Mouse (Mus musculus) kidney, embryonic 14.5 days (tissue): ENCODE results near the gene Cnnm1. TPM values are rescaled to one million over a fixed set of nuclear protein-coding genes. Genes with fewer than 3 reads are reported as not detected.
"Not testable (repeated sequence)": the region's sequence is repeated elsewhere in the genome, so short reads cannot be mapped to it uniquely, and the experiment has no call there.

ENCODE experiments used
- ATAC-seq: fragments of 200-750 bp; cut with Nextera tagmentation; 2 replicates; pipeline ENCODE4 v1.8.0; 2017; ENCODE audit warnings: moderate number of reproducible peaks, mild to moderate bottlenecking, moderate TSS enrichment, moderate library complexity; ENCODE audit not compliant: low FRiP score, low TSS enrichment
- H3K27ac ChIP-seq: fragments of 300-500 bp; sonication (generic); 2 replicates; pipeline ENCODE4 v1.5.1; 2014; ENCODE audit warnings: low read depth, mild to moderate bottlenecking, low read length, moderate library complexity, mixed read lengths
- H3K27me3 ChIP-seq: fragments of 300-500 bp; sonication (generic); 2 replicates; pipeline ENCODE4 v1.6.1; 2014; ENCODE audit warnings: mild to moderate bottlenecking, low read length; ENCODE audit not compliant: control insufficient read depth, insufficient read depth
- H3K36me3 ChIP-seq: fragments of 300-500 bp; sonication (generic); 2 replicates; pipeline ENCODE4 v1.6.1; 2014; ENCODE audit warnings: low read length, mixed read lengths; ENCODE audit not compliant: control insufficient read depth, insufficient read depth
- H3K4me1 ChIP-seq: fragments of 300-500 bp; sonication (generic); 2 replicates; pipeline ENCODE4 v1.6.1; 2014; ENCODE audit warnings: low read length, mixed read lengths; ENCODE audit not compliant: control insufficient read depth, insufficient read depth
- H3K4me2 ChIP-seq: fragments of 300-500 bp; sonication (generic); replicated peaks from 2 replicates; pipeline ENCODE4 v1.6.1; 2014; ENCODE audit warnings: low read depth, mild to moderate bottlenecking, low read length
- H3K4me3 ChIP-seq: fragments of 300-500 bp; sonication (generic); 2 replicates; pipeline ENCODE4 v1.5.1; 2014; ENCODE audit warnings: mild to moderate bottlenecking, low read length
- H3K9ac ChIP-seq: fragments of 300-500 bp; sonication (generic); 2 replicates; pipeline ENCODE4 v1.6.1; 2014; ENCODE audit warnings: low read depth, mild to moderate bottlenecking, low read length, moderate library complexity
- H3K9me3 ChIP-seq: fragments of 300-500 bp; sonication (generic); 2 replicates; pipeline ENCODE4 v1.6.1; 2016; ENCODE audit warnings: low read length; ENCODE audit not compliant: control insufficient read depth
- WGBS: fragments of 180-500 bp; shearing (Covaris S2); extraction: QIAGEN DNeasy Blood & Tissue Kit; methylation state at CpG from one replicate; pipeline ENCODE4 v1.1.7; 2014; 5-methylcytosine and 5-hydroxymethylcytosine counted together
- polyA plus RNA-seq: library from polyadenylated mRNA; unstranded; fragments of >200 nt; fragmentation: Nextera tagmentation; extraction: Ambion mirVana; gene quantifications from 2 replicates; pipeline ENCODE4 v1.2.1, GENCODE M21; 2014

Gene Cnnm1
- polyA plus RNA-seq, 1 experiment from 2014 or later: not detected

DNA sequence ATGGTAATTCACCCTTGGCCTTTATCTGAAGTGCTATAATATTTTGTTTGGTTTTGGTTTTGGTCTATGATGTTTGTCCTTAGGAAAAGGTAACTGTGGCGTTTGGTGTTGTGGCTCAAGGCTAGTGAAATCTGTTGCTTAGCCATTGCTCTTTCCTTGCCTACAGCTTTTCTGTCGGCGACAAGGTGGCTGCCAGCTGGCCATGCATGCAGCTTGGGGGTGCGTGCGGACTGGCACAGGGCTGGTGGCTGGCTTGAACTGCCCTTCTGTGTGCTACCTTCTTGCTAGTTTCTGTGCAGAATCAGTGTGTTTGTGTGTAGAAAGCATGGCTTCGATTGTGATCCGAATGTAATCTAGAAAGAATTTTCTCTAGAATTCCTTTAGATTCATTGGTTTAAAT is 32.5 kb downstream of the Cnnm1 start:
- no peak overlapping the region for H3K4me2 ChIP-seq
- H3K9ac ChIP-seq: no peak overlapping the region
- 90% methylated on average over 7 of the region's 7 CpGs for WGBS
- no peak overlapping the region for H3K4me3 ChIP-seq
- no peak overlapping the region for H3K27ac ChIP-seq
- no peaks in the 10 kb centered on the region for H3K9me3 ChIP-seq
- ATAC-seq: no peak
- no peaks in the 10 kb centered on the region for H3K27me3 ChIP-seq
- no peaks in the 10 kb centered on the region for H3K4me1 ChIP-seq
- H3K36me3 ChIP-seq: no peaks in the 10 kb centered on the region

DNA sequence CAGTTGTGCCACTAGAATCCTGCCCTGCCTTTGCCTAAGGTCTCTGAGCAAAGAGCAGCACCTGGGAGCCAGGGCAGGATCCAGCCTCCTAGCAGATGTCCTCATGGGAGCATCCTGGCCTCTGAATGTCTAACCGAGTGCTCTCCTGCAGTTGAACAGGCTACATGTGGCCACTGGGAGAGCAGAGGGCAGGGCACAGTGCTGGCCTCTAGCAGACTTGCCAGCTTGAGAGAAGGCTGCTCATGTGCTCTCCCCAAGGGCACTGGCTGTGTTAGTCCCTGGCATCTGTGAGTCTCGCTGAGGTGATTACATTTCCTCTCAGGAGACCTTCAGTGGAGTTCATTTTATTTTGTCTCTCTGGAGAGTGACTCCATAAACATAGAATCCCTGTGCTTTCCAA is 35.4 kb downstream of the Cnnm1 start:
- 55% methylated on average over 2 of the region's 2 CpGs for WGBS
- no peak overlapping the region for H3K9ac ChIP-seq
- no peak for ATAC-seq
- no peaks in the 10 kb centered on the region for H3K27me3 ChIP-seq
- H3K4me2 ChIP-seq: no peak overlapping the region
- no peaks in the 10 kb centered on the region for H3K4me1 ChIP-seq
- H3K9me3 ChIP-seq: no peaks in the 10 kb centered on the region
- no peak overlapping the region for H3K27ac ChIP-seq
- H3K36me3 ChIP-seq: no peaks in the 10 kb centered on the region
- H3K4me3 ChIP-seq: no peak overlapping the region

DNA sequence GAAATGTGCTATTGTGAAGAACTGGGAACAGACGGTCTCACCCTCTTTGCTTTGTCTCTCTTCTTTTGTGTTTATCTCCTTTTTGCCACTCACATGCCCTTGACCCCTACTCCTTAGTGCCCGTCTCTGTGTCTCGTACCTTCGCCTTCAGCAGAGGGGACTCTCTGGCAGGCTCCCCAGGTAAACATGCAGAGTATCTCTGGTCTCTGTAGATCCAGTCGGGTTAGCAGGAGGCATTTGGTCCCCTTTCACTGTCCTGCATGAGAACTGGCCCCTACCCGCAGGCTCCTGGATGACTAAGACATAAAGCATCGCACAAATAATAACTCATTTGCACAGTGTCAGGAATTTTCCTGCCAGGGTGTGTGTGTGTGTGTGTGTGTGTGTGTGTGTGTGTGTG is 35.8 kb downstream of the Cnnm1 start:
- no peak overlapping the region for H3K9ac ChIP-seq
- no peaks in the 10 kb centered on the region for H3K27me3 ChIP-seq
- H3K4me3 ChIP-seq: no peak overlapping the region
- no peaks in the 10 kb centered on the region for H3K36me3 ChIP-seq
- no peak for ATAC-seq
- no peaks in the 10 kb centered on the region for H3K4me1 ChIP-seq
- H3K4me2 ChIP-seq: no peak overlapping the region
- no peak overlapping the region for H3K27ac ChIP-seq
- 60% methylated on average over 7 of the region's 7 CpGs for WGBS
- H3K9me3 ChIP-seq: no peaks in the 10 kb centered on the region

DNA sequence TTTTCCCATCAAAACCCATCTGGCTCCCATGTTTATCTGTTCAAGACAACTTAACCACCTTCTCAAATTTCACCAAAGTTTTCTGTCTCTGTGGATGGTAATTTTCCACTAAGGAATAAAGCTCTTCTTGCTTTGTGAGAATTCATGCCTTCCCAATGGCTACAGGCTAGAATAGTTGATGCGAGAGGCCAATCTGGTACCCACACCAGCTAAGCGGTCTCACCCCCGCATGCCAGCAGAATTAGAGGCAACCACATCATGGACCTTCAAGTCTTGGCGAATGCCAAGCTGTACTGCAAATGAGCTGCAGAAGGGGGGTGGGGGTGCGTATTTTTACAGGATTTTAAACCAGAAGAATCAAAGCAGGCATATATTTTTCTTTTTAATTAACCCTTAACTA is 37.2 kb downstream of the Cnnm1 start:
- H3K4me1 ChIP-seq: no peaks in the 10 kb centered on the region
- no peak overlapping the region for H3K4me3 ChIP-seq
- H3K36me3 ChIP-seq: no peaks in the 10 kb centered on the region
- WGBS: 82% methylated on average over 5 of the region's 5 CpGs
- ATAC-seq: no peak
- no peak overlapping the region for H3K4me2 ChIP-seq
- H3K27ac ChIP-seq: no peak overlapping the region
- no peaks in the 10 kb centered on the region for H3K9me3 ChIP-seq
- H3K27me3 ChIP-seq: no peaks in the 10 kb centered on the region
- no peak overlapping the region for H3K9ac ChIP-seq

DNA sequence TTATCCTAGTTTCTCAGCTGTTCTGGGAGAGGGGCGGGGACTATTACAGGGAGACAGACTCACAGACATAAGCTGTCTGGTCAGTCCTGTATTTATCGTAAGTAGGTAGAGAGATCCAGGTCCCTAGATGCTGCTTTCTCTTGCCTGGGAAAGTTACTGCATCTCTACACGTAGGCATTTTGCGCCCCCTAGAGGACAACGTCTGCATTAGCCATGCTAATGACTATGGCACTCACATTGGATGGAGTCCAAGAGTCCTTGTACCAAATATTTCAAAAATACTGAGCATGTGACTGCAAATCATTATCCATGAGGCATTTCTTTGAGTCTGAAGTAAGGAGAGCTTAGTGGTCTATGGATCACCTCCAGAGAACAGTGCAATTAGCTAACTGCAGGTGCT is 38.7 kb downstream of the Cnnm1 start:
- H3K9ac ChIP-seq: no peak overlapping the region
- H3K4me1 ChIP-seq: no peaks in the 10 kb centered on the region
- no peak overlapping the region for H3K27ac ChIP-seq
- 23% methylated on average over 5 of the region's 5 CpGs for WGBS
- H3K9me3 ChIP-seq: no peaks in the 10 kb centered on the region
- H3K4me3 ChIP-seq: no peak overlapping the region
- no peak for ATAC-seq
- no peaks in the 10 kb centered on the region for H3K36me3 ChIP-seq
- H3K4me2 ChIP-seq: no peak overlapping the region
- H3K27me3 ChIP-seq: no peaks in the 10 kb centered on the region

DNA sequence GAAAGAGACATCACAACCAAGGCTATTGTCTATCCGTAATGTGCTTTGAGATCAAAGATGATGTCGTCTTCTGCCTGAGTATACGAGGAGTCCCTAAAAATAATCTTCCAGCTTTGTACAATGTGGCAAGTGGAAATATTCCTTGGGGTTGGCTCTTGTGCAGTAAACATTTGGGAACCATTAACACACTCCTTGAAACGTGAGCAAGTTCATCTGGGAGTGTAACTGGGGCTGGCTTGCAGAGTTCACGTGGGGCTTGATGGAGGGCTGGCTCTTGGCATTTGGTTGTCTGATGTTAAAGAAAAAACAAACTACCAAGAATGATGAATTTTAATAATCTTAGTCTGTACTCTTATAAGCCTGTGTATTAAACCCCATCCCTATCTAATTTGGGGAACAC is 39.2 kb downstream of the Cnnm1 start:
- H3K4me1 ChIP-seq: no peaks in the 10 kb centered on the region
- H3K27me3 ChIP-seq: no peaks in the 10 kb centered on the region
- no peaks in the 10 kb centered on the region for H3K9me3 ChIP-seq
- H3K4me2 ChIP-seq: no peak overlapping the region
- no peak overlapping the region for H3K4me3 ChIP-seq
- WGBS: 92% methylated on average over 5 of the region's 5 CpGs
- no peak overlapping the region for H3K27ac ChIP-seq
- ATAC-seq: no peak
- no peaks in the 10 kb centered on the region for H3K36me3 ChIP-seq
- no peak overlapping the region for H3K9ac ChIP-seq

DNA sequence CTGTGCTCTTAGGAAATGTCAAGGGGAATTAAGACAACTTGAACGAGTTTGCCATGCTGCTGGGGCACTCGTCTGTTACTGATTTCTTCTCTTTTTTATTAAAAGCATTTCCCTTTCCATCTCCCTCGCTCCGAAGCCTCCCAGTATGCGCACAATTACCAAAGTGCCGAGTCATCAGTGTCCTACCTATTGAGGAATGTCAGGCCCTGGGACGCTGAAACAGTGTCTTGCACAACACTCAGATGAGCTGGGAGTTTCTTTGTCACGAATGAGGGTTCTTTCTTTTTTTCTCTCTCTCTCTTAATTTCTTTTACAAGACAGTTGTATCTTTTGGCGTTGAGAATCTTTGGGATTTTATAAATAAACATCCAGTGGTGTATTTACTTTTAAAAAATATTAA is 40.3 kb downstream of the Cnnm1 start:
- H3K4me1 ChIP-seq: no peaks in the 10 kb centered on the region
- H3K4me3 ChIP-seq: no peak overlapping the region
- no peak for ATAC-seq
- H3K27me3 ChIP-seq: no peaks in the 10 kb centered on the region
- no peak overlapping the region for H3K27ac ChIP-seq
- H3K4me2 ChIP-seq: no peak overlapping the region
- no peaks in the 10 kb centered on the region for H3K9me3 ChIP-seq
- 73% methylated on average over 9 of the region's 9 CpGs for WGBS
- no peaks in the 10 kb centered on the region for H3K36me3 ChIP-seq
- H3K9ac ChIP-seq: no peak overlapping the region

DNA sequence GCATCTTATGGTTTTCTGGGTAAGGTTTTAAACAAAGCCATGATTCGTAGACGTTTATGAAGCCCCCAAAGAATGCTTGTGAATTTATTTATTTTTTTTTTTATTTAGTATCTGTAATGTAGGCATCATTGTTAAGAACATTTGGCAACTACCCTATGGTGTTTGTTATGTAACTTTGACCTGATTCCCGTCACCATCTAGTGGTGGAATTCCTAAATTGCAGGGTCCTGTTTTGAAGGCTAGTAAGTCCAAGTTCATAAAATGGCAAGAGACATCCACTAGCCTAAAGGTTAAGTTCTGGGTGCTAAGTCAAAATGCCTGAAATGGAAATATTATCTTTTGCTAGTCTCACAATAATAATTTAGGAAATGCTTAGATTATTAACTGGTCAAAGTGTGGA is 47.2 kb downstream of the Cnnm1 start:
- 44% methylated on average over 3 of the region's 3 CpGs for WGBS
- Histone ChIP-seq H3K4me2 (no peak overlapping the region), H3K36me3 (no peaks in the 10 kb centered on the region), H3K27ac (no peak overlapping the region), H3K4me1 (no peaks in the 10 kb centered on the region), H3K27me3 (no peaks in the 10 kb centered on the region), H3K9ac (no peak overlapping the region), H3K4me3 (no peak overlapping the region), H3K9me3 (no peaks in the 10 kb centered on the region)
- no peak for ATAC-seq

DNA sequence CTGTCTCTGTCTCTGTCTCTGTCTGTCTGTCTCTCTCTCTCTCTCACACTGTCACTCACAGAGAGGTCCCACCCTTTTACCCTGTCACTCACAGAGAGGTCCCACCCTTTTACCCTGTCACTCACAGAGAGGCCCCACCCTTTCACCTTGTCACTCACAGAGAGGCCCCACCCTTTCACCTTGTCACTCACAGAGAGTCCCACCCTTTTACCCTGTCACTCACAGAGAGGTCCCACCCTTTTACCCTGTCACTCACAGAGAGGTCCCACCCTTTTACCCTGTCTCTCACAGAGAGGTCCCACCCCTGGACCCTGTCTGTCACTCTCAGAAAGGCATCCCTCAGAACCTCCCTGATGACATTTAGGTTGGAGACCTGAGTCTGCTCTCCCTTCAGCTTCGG is 53.1 kb downstream of the Cnnm1 start:
- H3K4me3 ChIP-seq, H3K9ac ChIP-seq, H3K9me3 ChIP-seq, ATAC-seq, H3K36me3 ChIP-seq, H3K27me3 ChIP-seq, H3K4me2 ChIP-seq, H3K27ac ChIP-seq, H3K4me1 ChIP-seq: not testable (repeated sequence)
- WGBS: 70% methylated on average over 1 of the region's 1 CpGs

DNA sequence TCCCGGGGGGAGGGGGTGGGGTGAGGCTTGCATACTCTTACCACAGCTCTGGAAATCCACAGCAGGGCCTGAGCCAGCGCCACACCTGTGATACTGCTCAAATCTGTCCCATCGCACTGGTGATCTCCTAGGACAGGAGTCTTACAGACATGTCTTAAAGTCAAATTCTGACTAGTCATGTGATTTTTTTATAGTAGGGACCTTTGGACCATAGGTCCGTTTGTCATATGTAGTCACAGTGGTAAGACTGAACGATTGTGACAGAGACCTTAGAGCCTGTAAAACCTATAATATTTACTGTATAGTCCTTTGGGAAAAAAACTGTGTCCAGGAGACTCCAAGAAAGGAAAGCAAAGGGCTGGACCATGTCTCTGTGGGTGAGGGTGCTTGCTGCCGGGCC is 53.6 kb downstream of the Cnnm1 start:
- Histone ChIP-seq H3K4me2 (no peak overlapping the region), H3K4me1 (0 out of 2 replicates have a peak, but pooled peaks cover 4% of the 10 kb centered on the region), H3K27me3 (peaks cover 7% of the 10 kb centered on the region), H3K36me3 (no peaks in the 10 kb centered on the region), H3K9me3 (no peaks in the 10 kb centered on the region), H3K4me3 (no peak overlapping the region), H3K9ac (no peak overlapping the region), H3K27ac (no peak overlapping the region)
- 80% methylated on average over 6 of the region's 6 CpGs for WGBS
- ATAC-seq: no peak
